Mouse (Mus musculus) heart, postnatal 4 days (tissue): ENCODE results near the gene Gm42906. TPM values are rescaled to one million over a fixed set of nuclear protein-coding genes. Genes with fewer than 3 reads are reported as not detected.

Source experiments
- DNase-seq: peaks from one replicate; pipeline ENCODE4 v3.0.0; 2021
- total RNA-seq, 2 experiments: library from RNA; stranded (reverse); gene quantifications; 2 replicates each; pipeline ENCODE4 v1.2.3; 2021

Gene Gm42906
- total RNA-seq, 2 experiments from 2014 or later = not detected

DNA sequence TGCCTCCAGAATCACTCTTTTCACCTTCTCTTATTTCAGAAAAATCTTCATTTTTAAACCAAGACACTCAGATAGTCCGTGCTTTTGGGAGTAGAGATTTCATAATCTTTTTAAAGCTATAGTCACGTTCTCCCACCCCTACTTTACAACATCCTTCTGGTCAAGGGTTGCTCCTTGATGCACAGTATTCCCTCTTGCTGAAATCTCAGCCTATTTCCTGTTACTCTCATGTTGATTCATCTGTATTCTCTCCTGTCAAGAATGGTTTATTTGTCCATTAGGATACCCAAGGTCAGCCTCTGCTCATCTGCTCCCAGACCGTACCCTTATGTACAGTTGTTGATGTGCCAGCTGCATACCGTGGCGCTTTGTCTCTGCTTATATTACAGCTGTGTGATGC is 284.0 kb downstream of the Gm42906 start:
- DNase-seq = no peak

DNA sequence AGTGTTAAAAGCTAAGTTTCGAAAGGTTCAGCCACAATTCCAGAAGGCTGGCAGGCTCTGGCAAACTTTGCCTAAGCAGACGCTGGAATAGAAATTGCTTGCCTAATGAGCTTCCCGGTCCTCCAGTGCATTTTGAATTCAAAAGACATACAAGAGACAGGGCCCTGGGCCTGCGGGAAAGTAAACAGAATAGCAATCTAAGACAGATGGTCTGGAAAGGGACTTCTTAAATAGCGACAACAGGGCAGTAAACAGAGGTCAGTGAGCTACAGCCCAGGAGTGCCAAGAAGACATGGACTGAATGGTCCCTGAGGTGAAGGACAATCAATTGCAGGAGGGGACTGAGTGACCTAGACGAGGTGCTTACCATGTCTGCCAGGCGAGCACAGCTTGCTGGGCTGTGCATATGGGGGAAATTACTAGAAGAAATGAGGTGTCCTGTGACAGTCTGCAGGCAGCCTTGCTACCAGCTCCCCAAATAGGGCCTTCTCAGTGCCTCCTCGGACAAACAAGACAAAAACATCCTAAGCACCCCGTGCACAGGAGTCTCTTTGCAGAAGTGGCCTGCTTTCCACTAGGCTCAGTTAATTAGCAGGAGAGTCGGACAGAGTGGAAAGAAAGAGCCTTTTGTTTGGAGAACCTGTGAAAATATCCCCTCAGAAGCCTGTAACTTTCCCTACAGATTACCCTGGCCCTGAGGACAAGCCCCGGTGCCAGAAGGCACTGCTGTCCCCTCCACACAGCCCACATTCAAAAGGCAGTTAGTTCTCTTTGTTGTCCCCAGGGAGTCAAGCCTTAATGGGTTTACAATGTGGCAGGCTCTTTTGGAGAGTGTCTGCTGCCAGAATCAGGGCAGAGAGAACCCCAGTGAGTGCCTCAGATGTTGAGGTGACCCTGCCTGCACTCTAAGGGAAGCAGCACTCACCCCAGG is 285.0 kb downstream of the Gm42906 start:
- DNase-seq = peak; percentile 33

DNA sequence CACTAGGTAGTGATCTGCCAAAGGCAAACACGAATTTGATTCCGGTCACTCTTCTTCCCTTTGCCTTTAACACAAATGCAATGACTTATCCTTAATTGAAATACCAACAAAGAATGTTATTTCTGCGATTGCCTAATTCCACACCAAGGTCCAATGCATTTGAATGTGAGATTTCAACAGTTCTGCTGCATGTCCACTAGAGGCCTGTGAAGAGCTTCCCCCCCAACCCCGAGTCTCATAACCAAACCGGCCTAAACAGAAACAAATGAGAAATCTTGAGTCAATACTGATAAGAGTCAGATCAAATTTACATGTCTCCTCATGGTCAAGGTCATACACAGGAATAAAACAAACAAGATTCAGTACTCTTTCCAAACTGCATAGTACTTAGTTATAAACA is 285.7 kb downstream of the Gm42906 start:
- peak; percentile 36 for DNase-seq

DNA sequence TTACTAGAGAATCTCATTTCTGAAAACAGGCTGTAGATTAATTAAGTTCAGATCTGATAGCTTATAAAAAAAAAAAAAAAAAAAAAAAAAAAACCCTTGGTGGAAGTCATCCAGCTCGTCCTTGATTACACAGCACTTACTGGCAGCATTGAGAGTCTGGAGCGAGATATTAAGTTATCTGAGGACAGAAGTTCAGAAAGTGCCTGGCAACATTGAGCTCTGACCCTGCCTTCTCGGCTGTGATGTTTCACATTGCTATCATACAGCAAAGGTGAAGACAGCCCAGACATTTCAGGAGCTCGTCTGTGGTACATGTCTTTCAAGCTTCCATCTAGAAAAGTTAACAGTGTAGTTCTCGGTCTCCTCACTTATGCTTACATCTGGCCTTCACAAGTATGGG is 290.1 kb downstream of the Gm42906 start:
- DNase-seq = no peak

DNA sequence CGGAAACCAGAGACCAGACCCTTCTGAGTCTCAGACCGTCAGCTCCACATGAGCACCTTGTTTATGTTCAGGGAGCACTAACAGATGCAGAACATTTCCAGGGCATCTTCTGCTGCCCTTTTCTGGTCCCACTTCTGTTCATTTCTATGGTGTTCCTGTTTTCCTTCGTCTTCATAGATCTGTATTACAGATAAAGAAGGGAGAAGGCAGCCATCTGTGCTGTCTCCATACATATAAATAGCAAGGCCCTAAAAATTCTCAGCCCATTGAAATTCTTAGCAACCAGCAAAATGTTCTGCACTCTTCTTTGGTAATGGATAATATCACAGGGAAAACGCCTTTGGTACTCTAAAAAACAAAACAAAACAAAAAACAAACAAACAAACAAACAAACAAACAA is 290.7 kb downstream of the Gm42906 start:
- no peak for DNase-seq

DNA sequence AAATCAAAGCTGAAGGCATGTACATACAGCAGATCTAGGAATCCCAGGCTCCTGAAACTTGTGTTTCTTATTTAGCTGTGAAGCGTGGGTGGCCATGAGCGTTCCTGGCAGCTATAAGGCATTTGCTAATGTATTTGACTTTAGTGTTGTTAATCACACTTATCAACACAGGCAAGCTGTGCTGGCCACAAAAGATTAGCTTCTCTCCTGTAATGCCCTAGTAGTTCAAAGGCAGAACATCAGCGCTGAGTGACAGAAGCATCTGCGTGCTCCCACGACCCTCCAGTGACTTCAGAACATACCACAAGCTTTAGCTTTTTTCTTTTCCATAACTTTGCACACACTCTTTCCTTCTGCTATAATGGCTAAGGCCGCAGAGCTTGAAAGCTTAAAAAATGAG is 292.0 kb downstream of the Gm42906 start:
- no peak for DNase-seq

DNA sequence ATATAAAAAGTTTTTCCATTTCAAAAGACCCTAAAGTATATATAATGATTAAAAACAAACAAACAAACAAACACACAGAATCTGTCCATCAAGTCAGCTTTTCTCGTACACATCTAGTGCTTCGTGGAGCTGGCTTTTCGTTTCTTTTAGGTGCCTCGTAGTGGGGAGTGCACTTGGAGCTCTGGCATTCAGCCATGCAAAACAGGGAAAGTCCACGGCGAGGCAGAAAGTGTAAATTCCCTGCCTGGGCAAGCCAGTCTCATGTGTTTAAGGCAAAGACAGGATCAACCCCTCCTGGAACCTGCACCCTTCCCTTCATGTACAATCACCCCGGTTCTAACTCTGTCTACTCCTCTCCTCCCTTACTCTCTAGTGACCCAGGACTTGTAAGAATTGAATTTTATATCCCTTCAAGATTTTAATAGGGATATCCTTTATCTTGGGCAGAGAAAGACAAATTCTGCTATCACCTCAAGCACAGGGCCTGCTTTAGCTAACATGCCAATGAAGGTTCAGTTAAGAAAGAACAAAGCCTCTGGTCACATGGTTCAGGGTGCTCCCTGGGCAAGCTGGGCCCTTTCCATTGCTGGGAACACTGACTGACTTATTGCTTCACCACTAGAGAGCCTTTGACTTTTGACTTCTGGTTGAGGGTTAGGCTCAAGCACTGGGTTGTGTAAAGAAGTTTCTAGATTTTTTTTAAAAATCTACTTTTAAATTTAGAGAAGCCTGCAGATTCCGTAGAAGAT is 292.7 kb downstream of the Gm42906 start:
- DNase-seq = peak; percentile 23

DNA sequence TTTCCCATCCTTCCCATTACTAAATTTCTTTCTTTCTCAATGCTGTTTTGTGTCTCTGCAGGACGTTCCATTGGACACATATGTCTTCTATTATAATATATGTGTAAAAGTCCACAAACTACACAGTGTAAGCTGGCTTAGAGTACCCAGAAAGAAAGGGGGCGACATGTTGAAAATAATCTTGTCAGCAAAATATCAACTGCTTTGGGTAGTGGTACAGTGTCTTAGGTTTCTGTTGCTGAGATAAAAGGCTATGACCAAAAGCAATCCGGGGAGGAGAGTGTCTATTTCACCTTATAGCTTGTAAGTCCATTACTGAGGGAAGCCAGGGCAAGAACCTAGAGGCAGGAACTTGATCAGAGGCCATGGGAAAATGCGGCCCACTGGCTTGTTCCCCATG is 293.8 kb downstream of the Gm42906 start:
- DNase-seq = no peak

DNA sequence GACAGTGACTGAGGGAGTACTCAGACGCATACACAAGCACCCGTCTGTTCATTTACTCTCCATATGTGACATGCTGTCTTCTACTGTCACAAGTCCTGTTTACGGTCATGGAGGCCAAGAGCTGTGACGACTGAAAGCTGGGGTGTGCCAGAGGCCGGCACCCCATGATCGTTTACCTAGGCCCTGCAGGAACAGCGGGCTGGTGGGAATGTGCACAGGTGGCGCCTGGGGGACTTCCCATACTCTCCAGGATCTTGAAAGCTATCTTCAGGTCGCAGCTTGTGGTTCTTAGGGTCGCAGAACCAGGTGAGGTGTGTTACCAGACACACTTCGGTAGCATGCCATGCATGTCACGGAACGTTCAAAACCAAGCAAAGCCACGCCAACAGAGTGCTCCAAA is 294.2 kb downstream of the Gm42906 start:
- no peak for DNase-seq

DNA sequence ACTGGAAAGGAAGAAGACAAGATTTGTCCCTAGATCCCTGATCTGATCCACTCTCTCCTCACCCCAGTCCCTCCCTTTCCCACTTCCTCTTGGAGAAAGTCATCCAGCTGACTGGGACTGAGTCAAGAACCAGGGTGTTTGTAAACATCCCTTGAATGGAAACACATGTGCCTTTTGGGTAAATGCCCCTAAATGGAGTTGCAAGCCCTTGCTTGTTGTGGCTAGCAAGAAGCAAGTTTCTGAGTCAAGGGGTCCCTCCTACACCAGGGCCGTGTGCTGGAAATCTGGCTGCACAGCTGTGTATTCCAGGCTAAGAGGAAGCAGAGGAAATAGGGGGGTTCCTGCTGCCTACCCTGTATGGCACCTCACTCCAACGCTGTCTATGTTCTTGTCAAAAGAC is 298.2 kb downstream of the Gm42906 start:
- DNase-seq = no peak

DNA sequence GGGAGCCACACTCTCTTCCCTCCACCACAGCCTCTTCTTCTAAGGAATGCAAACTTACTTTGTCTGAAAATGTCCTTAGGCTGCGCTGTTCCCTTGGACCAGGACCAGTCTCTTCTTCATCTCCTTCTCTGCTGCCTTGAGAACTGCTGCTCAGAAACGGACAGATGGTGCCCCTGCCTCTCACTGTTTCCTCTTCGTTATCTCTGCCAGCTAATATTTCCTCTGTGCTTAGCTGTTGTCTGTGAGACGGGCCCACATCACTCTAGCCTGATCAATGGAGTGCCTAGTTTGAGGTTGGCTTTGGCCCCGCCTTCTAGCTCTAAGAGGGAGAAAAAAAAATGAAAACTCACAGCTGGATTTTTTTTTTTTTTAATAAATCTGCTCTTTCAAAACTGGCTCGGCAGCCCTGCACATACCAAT is 300.7 kb downstream of the Gm42906 start:
- no peak for DNase-seq

DNA sequence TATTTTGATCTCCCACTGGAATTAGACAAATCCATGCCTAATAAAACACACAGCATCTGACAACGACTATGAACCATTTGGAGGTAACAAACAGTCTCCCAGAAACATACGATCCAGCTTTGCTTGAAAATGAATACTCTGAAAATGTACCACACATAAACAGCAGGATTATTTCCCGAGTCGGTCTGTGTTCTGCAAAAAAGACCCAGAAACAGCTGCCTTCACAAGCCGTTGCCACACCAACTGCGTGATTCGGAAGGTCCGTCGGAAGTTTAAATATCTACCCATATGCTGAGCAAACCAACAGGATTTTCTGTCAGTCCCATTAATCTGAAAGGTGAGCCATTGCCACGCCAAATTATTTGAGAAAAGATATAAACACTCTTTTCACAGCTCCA is 301.4 kb downstream of the Gm42906 start:
- no peak for DNase-seq

DNA sequence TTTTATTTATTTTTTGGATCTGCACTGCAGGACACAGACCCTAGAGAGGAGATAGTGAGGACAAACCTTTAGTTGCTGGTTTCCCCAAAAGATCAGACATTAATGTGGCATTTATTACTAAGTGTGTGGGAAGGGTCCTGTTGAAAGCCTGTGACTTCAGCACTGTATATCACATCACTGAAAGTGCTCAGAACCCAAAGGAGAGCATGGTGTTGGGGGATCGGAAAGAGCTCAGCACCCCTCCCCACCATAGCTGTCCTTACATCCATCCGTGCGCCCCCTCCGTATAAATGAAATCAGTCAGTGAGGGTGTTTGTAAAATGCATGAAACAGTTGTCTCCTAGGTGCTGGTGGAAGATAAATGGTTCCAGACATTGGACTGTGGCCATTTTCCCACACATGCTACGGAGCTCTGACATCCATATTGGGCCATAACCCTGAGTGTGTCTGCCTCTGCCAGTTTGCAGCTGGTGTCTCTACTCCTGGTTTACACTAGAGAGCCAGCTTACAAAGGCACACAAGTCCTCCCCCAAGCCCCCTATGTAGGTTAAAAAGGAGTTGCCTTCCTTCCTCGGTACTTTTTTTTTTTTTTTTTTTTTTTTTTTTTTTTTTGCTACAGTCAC is 301.9 kb downstream of the Gm42906 start:
- DNase-seq = peak; percentile 25

DNA sequence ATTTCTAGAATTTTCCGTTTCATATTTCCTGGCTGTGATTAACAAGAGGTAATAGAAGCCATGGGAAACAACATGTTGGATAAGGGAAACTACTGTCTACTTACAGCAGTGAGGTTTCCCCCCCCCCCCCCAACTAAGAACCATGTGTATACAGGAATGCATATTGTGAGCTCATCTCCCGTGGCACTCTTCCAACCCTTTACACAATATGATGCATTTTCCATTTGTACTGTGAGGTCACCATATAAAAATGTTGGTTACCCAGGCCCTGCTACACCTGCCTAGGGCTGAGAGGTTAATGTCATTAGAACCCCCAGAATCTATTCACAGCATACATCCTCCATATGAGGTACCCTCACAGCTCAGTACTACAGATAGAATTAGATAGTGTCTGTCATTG is 310.1 kb downstream of the Gm42906 start:
- DNase-seq = peak; percentile 34

DNA sequence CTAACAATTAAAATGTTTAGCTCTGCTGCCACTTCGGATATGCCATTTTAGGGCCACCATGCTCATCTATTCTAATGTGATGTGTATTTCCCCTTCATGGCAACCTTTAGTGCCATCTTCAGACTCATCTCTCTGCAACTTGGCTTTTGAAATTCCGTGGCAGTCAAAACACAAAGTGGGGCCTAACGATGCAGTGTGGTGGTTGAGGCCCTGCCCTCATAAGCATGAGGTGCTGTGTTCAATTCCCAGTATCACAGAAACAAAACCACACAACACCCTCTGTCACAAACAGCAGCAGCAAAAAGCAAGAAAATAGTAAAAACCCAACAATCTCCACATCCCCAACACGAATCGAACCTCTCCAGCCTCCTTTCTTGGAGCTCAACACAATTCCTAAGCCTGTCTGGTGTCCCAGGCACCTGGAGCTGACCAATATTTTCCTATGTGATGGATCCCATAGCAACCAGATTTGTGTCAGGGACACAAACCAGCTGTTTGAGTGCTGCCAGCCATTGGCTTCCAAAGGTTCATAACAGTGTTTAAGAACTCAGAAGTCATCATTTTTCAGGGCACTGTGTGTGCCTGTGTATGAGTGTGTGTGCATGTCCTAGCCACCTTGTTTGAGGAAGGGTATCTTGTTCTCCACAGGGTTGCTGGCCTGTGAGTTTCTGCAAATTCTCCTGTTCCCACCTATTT is 311.6 kb downstream of the Gm42906 start:
- peak; percentile 13 for DNase-seq

DNA sequence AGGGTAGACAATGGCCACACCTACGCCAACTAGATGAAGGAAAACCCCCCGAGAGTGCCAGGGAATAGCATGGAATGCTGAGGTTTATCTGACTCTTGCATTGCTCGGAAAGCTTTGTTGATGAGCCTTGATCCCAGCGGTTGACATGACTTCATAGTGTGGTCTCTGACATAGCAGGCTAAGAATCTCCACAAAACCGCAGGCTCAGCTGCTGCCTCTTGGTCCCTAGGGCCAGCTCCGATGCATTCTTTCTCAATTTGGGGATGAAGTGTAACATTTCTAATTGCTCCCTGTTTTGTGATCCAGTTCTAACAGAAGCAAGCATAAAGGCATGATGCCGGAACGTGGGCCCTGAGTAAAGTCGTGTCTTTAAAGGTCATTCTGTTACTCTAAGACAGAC is 315.2 kb downstream of the Gm42906 start:
- peak; percentile 17 for DNase-seq

DNA sequence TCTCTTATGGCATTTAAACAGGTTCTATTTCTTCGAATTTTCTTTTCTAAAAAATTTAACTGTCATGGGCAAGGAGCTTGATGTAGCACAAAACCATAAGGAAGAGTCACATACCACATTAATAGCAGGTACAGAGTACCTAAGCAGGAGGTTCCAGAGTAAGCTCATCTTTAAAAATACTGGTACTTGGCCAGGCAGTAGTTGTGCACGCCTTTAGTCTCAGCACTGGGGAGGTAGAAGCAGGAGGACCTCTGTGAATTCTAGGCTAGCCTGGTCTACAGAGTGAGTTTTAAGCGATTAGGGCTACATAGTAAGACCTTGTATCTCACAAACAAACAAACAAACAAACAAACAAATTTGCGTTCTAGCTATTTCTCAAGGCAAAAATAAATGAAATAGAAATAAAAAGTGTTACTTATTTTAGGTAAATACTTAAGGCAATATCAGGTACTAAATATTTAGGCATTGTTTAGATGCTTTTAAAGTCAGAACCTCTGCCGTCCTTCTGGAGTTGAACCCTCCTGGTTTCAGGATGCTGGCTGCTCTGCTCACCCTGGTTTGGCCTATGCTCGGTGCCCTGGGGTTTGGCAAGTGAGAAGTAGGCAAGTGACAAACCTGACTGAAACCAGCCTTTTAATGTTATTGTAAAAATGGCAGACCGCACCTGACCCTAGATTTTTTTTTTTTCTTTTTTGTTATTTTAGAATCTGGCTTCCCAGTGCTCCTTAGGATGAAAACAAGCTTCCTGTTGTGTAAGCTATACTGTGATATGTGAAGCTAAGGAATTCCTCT is 316.7 kb downstream of the Gm42906 start:
- DNase-seq = no peak

DNA sequence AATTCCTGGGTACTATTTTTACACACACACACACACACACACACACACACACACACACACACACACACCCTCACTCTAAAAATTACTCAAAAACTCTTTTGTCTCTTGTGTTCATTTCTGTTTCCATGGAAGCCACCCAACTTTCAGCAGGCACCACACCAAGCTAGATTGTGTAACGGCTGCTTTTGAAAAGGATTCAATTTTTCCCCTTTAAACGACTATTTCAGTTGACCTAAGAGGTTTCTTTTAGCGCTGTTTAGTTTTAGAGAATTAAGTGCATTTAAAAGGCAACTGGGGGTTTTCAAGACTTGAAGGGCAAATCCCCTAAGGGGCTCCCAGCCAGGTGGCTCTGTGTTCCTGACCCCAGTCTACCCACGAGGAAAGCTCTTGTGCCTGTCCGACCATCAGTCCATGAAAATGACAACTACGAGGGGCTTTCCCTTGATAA is 317.5 kb downstream of the Gm42906 start:
- DNase-seq = peak; percentile 55

DNA sequence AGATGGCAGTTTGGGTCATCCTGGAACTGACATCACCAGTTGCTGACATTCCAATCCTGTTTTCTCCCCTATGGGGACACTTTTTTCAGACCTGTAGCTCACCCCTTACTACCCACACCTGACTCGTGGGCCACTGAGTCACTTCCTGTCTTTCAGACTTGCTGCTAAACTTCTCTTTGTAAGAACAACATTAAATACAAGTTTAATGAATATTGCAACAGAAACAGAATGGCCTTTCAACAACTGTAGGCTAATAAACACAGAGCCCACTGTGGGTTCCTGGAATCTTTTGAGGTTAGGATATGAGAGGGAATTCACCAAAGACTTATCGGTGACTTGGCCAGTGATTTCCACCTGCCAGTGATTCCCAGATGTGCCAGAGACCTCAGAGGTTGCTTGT is 318.1 kb downstream of the Gm42906 start:
- no peak for DNase-seq

DNA sequence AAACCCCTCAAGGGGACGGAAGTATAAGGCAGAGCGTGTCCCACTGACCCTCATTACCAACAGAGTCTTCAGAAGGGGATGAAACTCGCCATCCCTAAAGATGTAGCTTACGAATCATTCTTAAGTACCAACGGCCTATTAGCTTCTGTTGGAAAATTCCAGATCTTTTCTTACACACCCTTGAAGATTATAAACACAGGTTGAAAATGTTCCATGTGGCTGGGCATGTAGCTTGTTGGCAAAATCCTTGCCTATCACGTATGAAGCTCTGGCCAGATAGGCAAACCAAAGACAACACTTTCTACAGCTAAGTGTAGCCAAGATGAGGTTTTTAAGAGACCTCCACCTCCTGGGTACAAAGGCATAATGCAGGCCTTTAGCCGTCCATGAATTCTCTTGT is 319.0 kb downstream of the Gm42906 start:
- DNase-seq = no peak

DNA sequence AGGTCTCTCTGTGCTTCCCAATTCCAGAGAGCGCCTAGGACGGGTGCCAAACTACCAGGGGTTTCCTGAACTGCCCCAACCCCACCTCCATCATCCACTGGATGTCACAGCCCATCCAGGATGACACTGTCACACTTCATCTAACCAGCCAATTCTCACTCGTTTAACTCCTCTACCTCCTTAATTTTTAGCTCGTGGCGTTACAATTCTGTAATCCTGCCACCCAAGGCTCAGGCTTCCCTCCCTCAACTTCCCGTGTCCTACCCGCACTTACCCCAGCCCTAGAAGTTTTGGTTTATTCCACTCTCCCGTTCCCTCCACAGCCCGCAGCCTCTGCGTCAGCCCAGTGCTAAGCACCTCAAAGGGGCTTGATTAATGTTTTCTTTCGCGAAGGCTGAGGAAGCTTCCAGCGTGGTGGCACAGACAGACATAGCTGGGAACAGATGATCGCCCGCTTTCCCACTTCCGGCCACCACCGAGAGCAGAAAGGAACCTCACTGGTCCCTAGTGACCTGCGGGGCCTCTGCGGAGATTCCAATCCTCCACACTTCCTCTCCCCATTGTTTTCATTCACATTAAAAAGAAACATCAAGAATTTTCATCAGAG is 319.6 kb downstream of the Gm42906 start:
- DNase-seq = no peak
